Mouse (Mus musculus) layer of hippocampus, adult 11-12 months (tissue): ENCODE data around the gene Fmod.

Experiments
- DNase-seq: peaks from one replicate; pipeline ENCODE4 v3.0.0; 2022; ENCODE audit warnings: low spot score

Fmod gene

DNA sequence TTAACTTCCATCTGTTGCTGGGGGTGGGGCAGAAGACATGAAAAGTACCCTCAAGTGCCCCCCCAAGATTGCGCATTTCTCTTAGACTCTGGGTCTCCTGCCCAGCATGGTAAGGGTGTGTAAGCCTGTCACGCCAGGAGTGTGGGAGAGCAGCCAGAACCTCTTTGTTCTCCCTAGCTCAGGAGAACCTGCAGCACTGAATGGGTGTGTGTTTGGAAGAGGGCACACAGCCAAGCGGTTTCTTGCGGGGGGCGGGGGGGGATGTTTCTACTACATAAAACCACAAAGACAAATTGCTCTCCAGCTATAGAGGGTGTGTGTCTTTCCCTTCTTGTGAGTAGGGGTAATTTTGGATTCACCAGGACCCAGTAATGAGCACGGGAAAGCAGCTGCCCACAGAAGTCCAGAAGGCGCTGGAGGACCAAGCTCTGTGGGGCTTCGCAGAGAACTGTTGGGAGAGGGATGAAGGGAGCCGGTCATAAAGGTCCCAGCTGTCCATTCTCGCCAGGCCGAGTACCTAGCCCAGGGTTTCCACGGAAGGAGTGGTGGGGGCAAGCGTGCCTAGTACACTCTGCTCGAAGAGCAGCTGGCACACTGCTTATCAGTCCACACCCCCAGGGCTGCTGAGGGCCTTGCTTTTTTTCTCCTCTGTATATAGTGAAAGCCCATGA, 59.3 kb downstream of the Fmod start:
- no peak for DNase-seq

DNA sequence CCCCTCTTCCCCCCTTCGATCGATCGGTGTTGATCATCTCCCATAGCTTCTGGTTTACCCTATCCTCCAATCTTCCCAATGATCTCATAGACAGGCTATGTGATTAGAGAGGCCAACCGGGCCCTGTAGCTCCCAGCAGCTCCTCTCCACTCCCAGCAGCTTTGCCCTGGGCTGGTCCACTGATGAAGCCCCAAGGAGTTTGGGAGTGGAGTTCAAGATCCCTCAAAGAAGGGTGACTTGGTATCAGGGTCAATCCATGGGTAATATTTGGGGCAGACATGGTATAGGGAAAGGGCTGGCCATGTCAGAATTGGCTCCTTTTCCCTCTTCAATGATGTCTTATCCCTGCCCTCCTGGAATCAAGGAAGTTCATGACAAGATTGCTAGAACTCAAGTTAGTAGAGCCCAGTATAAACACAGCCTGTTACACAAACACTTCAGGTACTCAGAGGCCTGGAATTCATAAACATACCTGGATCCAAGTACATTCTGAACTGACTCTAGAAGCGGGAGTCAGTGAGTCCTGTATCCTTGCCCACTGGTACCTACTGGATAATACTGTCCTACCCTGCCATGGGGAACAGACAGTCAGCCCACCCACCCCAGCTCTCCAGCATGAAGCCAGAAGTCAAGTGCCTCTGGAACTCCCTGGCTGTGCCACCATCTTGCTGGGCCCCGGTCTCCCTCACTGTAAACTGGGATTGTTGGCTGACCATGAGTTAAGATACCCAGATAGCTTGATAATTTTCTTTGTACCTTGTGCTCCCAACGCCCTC, 60.2 kb downstream of the Fmod start:
- DNase-seq: no peak
